Mouse (Mus musculus): ENCODE results near the gene Gm21293. TPM values are rescaled to one million over a fixed set of nuclear protein-coding genes. Genes with fewer than 3 reads are reported as not detected.

Gm21293 gene
- not detected in 2 replicates for polyA plus RNA-seq (2012; rRNA removed)

DNA sequence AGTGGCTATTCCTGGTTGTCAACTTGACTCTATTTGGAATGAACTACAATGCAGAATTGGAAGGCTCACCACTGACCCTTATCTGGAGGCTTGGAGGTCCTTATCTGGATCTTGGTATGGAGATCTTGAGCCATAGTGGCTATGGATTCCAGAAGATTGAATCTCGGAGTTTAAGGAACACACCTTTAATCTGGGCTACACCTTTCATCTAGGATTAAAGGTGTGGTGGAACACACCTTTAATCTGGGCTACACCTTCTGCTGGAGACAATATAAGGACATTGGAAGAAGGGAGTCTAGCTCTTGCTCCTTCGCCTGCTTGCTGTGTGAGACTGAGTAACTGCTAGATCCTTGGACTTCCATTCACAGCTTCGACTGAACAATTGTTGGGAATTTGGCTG is at the start of gene Gm21293:
TSS of gene Gm21293 (plus strand) at position 301 of the 400 bp plus-strand sequence.

DNA sequence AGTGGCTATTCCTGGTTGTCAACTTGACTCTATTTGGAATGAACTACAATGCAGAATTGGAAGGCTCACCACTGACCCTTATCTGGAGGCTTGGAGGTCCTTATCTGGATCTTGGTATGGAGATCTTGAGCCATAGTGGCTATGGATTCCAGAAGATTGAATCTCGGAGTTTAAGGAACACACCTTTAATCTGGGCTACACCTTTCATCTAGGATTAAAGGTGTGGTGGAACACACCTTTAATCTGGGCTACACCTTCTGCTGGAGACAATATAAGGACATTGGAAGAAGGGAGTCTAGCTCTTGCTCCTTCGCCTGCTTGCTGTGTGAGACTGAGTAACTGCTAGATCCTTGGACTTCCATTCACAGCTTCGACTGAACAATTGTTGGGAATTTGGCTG is 8.4 kb downstream of the Gm21293 start, which contains the start of gene Gm6763:
TSS of gene Gm6763 (plus strand) at position 301 of the 400 bp plus-strand sequence.

DNA sequence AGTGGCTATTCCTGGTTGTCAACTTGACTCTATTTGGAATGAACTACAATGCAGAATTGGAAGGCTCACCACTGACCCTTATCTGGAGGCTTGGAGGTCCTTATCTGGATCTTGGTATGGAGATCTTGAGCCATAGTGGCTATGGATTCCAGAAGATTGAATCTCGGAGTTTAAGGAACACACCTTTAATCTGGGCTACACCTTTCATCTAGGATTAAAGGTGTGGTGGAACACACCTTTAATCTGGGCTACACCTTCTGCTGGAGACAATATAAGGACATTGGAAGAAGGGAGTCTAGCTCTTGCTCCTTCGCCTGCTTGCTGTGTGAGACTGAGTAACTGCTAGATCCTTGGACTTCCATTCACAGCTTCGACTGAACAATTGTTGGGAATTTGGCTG is 16.9 kb downstream of the Gm21293 start, which contains the start of gene Gm8764:
TSS of gene Gm8764 (plus strand) at position 301 of the 400 bp plus-strand sequence.

GRCm38 (mm10) chr10:104168215-104168614 is 25.4 kb downstream of the Gm21293 start, which contains the start of gene Gm21304:
Gm21304 (plus strand) TSS chr10:104168515.

GRCm38 (mm10) chr10:104176724-104177123 is 33.9 kb downstream of the Gm21293 start, which contains the start of gene Gm21312:
Gm21312 (plus strand) TSS chr10:104177024.

GRCm38 (mm10) chr10:104185233-104185632 is 42.4 kb downstream of the Gm21293 start, which contains the start of gene Gm20765:
Gm20765 (plus strand) TSS chr10:104185533.

DNA sequence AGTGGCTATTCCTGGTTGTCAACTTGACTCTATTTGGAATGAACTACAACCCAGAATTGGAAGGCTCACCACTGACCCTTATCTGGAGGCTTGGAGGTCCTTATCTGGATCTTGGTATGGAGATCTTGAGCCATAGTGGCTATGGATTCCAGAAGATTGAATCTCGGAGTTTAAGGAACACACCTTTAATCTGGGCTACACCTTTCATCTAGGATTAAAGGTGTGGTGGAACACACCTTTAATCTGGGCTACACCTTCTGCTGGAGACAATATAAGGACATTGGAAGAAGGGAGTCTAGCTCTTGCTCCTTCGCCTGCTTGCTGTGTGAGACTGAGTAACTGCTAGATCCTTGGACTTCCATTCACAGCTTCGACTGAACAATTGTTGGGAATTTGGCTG is 51.0 kb downstream of the Gm21293 start, which contains the start of gene Gm4340:
TSS of gene Gm4340 (plus strand) at position 301 of the 400 bp plus-strand sequence.

Other genes with a start within 250 kb of the Gm21293 start
- gene Gm6763, start 8.5 kb downstream of the Gm21293 start, polyA plus RNA-seq (2012; rRNA removed), result not detected in 2 replicates
- not detected in 2 replicates for gene Gm8764, start 17.0 kb downstream of the Gm21293 start, polyA plus RNA-seq (2012; rRNA removed)
- not detected in 2 replicates for gene Gm21304, start 25.5 kb downstream of the Gm21293 start, polyA plus RNA-seq (2012; rRNA removed)
- gene Gm21312, start 34.0 kb downstream of the Gm21293 start, polyA plus RNA-seq (2012; rRNA removed), result not detected in 2 replicates
- gene Gm20765, start 42.5 kb downstream of the Gm21293 start, polyA plus RNA-seq (2012; rRNA removed), result not detected in 2 replicates
- not detected in 2 replicates for gene Gm4340, start 51.1 kb downstream of the Gm21293 start, polyA plus RNA-seq (2012; rRNA removed)

Data from colon, adult 2 months (tissue).